Mouse (Mus musculus): Measurements from ENCODE around the gene Prdm16.

Gene Prdm16

DNA sequence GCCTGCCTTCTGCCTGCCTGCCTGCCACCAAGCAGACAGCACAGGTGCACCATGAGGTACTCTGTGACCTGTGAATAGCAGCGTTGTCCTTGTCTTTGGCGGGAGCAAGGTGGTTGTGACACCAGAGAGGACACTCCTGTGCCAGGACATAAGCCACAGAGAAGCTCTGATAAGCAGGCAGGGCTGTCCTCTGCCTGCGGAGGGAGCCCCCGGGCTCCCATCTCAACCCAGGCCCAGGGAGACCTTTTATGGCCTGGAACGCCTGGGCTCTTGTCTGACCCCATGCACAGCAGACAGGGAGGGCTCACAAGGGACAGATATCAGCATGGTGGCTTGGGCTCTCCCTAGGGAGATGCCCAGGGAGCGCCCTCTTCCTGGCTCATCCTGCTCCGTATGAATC, 118.7 kb downstream of the Prdm16 start:
- no peak for DNase-seq (ENCODE audit: low read depth, low spot score)

DNA sequence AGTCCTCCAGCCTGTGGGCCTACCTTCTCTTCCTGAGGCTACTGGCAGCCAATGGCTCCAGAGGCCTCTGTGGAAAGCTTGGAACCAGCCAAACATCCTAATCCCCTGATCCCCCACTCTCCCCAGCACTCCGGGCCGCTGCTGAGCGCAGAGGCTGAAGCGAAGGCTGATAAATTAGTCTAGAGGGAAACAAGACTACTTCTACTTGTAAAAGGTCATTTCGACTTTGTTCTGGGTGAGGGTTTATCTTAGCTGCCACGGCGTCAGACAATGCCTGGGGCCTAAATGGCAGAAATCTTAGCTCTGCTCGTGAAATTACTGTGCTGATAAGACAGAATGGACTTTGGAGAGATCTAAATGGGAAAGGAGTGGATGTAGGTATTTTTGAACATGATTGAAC, 120.2 kb downstream of the Prdm16 start:
- no peak for DNase-seq (ENCODE audit: low read depth, low spot score)

DNA sequence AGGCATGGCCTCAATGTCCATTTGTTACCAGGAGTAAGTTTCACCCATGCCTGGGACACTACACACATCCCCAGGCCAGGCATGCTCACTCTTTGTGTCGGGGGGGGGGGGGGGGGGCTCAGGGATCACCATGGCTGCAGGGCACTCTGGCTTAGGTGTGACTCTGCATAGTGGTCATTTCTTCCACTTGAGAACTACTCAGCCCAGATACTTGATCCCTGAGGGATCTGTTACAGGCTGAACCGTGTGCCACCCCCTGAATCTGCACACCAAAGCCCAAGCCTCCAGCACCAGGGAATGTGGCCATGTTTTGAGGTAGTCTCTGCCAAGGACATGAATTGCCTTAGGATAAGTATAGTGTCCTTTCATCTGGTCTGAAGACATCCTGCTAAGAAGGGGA, 123.0 kb downstream of the Prdm16 start:
- no peak for DNase-seq (ENCODE audit: low read depth, low spot score)

DNA sequence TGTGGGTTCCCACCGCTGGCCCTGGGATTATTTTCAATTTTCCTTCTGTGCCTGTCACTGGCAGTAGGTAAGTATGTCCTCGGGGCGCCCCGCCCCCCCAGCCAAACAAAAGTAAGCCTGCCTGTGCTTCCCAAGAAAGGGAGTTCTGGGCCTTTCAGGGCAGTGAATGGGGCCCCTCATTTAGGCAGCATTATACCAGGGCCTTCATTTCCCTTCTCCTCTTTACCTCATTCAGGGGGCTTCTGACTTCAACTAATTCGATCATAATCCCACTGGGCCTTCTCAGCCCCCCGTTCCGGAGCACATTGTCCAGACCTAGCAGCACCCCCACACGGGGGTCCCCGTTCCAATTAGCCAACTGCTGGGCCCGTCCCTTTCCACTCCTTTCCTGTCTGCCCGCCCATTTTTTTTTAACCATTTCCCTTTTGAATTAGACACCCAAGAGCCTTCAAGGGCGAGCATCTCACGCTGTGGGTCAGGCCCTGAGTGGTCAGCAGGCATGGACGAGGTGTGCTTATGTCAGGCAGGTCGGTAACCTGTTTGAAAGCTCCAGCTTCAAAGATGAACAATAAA, 124.1 kb downstream of the Prdm16 start:
- DNase-seq (ENCODE audit: low read depth, low spot score): no peak

DNA sequence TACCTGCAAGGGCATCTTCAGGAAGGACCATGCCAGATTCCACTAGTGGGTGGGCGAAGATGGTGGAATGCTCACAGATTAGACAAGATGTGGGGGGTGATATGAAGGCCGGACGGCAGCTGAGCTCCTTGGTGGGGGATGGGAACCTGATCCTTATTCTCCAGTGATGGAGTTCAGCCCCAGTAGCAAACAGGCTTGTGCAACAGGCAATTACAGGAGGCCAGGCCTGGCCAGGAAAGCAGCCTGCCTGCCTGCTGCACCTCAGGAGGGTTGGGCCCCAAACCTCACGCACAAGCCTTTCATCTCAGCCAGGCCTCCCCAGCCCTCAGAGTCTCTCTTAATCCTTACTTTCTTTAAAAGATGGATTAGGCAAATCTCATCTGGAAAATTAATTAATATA, 124.9 kb downstream of the Prdm16 start:
- DNase-seq (ENCODE audit: low read depth, low spot score): no peak

DNA sequence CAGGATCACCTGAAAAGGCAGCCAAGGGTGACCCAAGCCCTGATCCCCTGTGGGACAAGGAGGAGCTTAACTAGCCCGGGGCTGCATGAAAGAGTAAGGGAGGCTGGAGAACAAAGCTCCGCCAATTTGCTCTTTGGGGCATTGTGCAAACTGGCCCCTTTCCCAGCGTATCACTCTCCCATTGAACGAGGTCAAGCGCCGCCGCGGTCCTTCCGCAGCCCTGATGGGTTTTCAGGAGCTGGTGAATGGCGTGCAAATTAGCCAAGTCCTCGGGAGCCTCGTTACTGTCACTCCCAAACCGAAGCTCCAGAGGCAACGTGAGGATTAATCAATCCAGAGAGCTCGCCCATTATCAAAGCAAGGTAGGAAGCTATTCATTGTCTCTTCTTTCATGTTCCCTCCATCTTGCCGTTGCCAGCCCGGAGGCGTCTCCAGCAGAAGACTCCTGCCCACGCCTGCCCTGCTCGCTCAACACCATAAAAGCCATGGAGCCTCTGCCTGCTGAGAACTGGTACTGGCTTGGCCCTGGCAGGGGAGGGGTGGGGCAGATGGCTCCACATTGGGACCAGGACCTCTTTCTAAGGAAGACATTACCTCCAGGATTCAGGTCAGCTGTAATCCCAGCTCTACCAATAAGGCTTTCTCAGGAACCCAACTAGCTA, 129.8 kb downstream of the Prdm16 start:
- DNase-seq (ENCODE audit: low read depth, low spot score): no peak

DNA sequence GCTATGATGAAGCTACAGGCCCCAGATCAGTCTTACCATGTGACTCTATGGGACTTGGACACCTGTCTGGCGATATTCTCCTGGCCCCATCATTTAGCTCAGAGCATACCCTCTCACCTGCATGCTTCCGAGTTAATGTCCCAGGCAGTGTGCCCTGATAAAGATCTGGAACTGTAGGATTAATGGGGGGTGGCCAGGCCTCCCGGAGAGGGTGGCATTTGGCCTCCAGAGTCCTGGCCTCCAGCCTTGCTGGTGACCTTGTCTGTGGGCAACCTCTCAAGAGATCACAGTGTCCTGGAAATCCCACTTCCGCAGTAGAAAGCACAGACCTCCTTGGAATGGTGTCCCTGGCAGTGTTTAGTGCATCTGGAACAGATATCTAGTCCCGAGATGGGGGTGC, 131.4 kb downstream of the Prdm16 start:
- DNase-seq (ENCODE audit: low read depth, low spot score): no peak

DNA sequence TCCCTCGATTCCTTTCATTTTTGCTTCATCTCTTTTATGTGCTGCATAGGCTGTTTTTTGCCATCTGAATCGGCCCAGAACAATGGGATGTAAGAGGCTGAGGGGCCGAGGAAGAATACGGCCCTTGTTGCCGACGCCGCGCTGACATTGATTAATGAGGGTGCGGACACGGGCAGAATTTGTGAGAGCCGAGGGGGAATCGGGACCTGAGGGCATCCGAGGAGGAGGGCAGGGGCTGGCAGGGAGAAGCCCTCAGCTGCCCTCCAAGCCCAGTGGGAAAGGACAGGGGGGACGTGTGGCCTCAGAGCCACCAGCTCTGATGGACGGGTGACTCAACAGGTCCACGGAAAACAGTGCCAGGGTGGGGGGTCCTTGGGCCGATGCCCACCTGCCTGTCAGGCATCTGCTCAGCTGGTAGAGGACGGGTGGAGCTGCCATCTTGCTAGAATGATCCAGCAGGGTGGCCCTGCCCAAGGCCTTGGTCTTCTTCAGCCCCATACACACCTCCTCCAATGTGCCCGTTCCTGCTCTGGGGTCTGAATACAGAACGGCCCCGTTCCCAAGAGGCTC, 133.3 kb downstream of the Prdm16 start:
- DNase-seq (ENCODE audit: low read depth, low spot score): no peak

DNA sequence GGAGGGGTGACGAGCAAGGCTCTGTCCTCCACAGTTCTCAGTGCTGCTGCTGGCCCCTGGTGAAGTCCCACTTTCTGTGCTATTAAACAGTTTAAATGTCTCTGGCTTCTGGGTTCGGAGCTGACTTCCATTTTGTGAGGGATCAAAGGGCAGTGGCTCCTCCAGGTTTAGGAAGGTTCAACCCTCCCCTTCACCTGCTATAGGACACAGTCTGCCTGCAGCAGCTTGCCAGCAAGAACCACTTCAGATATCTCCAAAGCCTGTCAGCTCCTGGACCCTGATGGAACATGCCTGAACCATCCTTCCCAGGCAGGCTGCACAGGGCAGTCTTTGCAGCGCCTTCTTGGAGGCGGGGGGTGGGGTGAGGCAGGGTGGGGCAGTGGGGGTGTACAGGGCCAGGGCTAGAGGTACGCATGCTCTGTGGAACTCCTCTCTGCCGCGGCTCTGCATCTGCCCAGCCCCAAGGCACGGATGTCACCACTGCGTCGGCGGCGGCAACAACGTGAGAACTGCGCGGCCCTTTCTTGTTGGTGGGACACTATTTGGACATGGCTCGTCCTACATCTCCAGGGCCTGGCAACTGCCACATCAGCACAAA, 134.2 kb downstream of the Prdm16 start:
- DNase-seq (ENCODE audit: low read depth, low spot score): no peak

DNA sequence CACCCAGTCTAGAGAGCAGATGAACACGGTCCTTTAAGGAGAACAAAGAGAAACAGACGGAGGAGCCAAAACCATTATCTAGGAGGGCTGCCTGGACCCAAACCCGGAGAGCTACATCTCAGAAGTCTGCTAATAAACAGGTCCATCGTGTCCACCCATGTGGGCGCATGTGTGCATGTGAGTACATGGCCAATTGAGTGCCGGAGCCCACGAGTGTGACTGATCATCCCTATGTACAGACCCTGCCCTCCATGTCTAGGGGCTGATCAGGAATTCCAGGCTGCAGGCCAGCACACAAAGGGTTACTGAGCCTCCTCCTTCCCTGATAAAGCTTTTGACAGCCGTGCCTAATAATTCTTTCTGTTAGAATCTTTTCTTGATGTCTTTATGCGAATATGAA, 136.0 kb downstream of the Prdm16 start:
- no peak for DNase-seq (ENCODE audit: low read depth, low spot score)

DNA sequence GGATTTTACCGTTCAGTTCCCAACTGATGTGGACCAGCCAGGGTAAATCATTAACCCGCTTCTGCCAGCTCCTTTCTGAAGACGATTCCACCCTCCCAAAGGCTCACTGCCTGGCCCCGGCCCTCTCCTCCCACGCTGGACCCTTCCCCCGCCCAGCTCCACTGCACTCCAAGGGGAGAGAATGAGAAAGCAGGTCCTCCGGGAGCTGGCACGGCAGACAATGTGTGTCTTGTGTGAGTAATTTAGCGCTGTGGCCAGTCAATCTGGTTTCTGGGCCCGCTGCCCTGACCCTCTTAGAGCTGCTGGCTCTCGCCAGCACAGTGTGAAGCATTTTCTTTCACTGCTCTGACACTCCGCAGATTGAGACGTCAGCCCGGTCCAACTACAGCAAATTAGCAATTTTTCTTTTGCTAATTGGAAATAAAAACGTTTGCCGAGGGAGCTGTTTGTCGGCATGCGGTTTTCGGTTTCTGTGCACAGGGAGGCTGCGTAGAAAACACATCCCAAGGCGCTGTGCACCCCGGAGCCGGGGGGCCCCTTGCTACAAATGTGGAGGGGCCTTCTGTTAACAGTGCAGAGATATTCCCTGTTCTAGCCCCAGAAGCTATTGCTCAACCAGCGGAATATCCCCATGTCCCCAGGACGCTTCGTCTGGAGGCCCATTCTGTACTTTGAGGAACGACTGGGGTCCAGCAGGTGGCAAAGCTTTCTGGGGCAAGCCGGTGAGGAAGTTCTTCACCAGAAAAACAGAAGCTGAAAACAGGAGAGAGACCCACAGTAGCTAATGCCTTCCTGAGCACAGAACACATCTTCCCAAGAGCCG, 136.8 kb downstream of the Prdm16 start:
- peak; percentile 25 for DNase-seq (ENCODE audit: low read depth, low spot score)

DNA sequence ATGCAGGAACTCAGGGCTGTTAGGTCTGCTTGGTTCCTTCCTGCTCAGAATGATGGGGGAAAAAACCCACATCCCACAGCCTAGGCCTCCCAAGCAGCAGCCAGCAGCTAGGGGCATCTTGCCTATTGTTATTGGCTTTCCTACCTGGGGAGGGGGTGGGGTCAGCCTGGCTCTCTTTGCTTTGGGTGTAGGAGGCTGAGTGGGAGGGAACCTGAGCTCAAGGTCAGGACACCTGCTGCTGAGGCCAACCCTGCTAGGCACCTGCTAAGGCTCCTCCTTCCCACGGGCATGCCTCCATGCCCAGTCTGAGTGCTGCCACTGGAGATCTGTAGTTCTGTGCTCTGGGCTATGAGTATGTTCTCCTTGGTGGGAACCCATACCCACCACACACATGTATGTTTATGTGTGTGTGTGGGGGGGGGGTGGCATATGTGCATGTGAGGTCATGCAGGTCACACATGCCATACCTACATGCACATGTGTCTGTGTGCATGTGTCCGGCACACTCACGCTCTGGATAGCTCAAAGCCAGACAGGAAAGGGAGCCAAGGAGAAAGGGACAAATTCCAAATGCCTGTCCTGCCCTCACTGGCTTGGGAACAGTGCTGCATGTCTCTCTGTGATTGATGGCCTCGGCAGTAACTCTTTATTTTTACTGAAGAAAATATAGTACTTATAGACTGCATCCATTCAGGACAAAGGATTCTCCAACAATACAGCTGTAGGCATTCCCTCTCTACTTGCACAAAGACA, 139.1 kb downstream of the Prdm16 start:
- no peak for DNase-seq (ENCODE audit: low read depth, low spot score)

DNA sequence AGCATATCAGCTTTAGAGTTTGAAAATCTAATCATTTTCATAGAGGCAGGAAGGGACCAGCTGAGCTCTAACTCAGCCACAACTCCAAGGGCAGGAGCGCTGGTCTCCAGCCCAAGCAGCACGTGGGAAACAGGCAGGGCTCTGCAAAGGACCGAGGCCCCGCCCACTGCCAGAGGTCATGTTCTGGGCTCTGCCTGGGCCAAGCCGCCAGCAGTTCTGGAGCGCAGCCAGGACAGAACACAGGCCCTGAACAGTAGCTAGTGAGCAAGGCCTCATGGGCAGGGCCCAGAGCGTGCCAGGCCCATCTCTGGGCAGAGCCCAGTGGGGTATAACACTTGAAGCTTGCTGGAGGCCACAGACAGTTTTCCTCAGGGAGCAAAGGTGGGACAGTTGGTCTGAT, 139.7 kb downstream of the Prdm16 start:
- no peak for DNase-seq (ENCODE audit: low read depth, low spot score)

DNA sequence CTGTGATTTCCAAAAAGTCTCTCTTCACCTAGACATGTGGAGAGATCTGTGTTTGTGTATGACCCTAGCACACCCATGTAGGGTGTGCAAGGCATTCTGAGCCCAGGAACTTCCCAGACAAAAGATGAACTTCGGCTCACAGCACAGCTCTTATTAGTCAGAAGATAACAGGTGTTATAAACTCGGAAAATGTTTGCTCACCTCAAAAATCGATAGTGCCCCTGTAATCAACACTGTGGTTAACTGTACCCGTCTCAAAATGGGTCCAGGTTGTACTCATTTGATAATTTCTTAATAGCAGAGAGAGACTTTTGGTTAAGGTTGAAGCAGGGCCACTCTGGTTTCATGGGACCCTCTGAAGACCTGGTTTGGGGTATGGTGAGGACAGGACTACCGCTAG, 140.2 kb downstream of the Prdm16 start:
- DNase-seq (ENCODE audit: low read depth, low spot score): no peak

DNA sequence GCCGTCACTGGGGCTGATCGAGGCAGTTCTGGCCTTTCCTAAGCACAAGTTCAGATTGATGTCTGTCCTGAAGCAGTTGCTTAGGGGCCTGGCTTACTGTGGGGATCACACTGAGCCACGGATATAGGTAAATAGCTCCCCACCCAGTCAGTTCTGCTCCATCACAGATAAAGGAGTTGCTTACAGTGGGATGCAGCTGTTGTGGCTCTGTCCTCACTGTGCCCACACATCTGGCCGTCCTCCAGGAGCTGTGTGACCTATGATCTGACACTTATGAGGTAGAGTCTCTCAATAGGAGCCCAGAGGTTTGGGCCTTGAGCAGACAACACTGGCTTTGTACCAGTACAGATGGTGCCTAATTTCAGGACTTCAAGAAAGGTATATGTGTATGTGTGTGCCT, 142.7 kb downstream of the Prdm16 start:
- no peak for DNase-seq (ENCODE audit: low read depth, low spot score)

DNA sequence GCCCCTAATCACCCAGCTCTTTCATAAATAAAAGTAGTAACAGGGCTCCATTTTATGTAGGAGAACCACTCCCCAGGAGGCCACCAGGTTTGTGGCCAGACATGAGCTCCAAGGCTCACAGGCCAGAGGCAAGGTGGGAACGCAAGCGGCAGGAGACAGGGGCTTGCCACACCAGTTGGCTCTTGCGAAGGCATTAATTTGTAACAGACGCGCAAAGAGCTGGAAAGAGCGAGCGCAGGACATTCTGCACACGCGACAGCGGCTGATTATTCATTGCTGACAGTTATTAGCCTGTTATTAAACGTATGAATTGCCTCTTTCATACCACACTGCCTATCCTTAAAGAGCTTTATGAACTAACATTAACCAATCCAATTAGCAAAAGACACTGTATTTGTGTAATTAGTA, 144.0 kb downstream of the Prdm16 start:
- no peak for DNase-seq (ENCODE audit: low read depth, low spot score)

DNA sequence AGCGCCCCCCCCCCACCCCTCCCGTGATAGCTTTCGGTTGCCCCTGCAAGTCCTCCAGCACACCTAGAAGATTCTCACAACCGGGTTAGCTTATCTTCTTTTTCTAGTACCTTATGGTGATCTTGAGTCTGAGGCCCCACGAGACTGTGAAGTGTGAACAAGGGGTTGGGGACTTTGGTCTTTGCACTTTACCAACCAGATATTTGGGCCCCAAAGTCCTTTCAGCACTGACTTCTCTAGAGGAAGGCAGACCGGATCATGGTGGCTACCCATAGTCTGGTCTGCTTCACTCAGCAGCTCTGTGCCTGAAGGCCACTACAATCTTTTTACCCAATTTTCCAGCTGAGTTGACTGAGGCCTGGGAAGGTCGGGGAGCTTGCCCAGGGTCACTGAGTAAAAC, 144.4 kb downstream of the Prdm16 start:
- DNase-seq (ENCODE audit: low read depth, low spot score): no peak

DNA sequence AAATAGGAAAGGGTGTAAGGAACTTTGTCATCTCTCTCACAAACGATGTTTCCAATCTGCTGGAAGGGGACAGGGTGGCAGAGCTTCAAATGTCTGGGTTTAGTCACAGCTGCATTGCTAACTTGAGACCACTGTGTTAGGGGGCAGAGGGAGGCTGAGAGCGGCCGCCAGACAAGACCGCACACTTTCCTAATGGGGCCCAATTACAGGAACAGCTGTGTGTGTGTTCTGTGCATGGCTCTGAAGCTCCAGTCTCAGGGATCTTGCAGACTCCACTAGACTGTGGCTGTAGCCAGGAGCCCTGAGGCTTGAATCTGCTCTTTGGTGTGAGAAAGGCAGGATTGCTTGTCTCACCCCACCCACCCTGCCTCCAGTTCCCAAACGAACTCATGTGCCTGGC, 148.6 kb downstream of the Prdm16 start:
- DNase-seq (ENCODE audit: low read depth, low spot score): no peak

DNA sequence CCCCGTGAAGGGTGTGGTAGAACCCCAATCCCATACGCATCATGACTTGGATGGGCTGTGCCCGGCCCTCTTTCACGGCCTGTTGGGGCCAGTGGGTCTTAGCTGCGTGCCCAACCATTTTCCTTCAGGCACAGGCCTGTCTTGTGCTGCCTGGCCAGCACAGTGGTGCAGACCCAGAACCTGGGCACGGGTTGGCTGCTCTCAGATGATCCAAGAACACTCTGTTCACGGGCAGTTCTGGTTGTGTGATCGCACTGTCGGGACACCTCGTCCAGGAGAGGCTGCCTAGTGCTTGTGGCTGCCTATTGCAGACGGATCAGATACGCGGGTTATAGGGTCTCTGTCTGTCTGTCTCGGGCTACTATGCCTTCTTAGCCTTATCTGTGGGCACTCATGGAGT, 154.0 kb downstream of the Prdm16 start:
- no peak for DNase-seq (ENCODE audit: low read depth, low spot score)

DNA sequence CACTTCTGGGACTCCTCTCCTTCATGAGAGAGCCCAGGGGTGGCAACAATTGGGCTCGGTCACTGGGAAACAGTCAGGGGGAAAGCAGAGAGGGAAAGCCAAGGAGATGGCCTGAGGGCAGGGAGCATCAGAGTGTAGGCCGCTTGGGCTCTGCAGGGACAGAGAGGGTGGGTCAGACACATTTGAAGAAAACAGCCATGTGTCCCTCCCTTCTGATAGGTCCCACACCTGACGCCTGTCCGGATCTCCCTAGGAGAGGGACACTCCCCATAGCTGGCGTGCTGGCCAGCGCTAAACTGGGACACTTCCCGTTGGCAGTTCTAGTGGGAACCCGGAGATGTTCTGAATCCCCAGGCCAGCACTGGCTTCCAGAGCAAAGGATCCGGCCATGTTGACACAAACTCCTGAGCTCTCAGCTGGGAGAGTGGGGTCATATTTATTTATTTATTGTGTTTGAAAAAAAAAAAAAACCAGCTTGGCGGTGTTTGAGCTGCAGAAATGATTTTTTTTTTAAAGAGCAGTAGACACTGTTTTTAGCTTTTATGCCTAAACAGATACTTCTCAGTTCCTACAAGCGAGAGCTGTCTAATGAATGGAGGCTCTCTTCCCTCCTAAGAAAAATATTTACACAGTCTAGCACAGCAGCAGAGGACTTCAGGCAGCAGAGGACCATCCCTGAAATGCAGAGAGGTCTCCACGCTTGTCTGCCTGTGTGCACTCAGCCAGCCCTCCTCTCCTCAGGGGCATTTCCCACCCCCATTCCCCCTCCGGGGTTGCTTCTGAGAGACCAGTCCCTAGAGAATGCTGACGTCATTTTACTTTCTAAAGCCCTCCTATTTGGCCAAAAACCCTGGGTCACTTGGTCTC, 154.7 kb downstream of the Prdm16 start:
- DNase-seq (ENCODE audit: low read depth, low spot score): no peak
